Mouse (Mus musculus) bone marrow macrophage, adult 2 months (primary cell): ENCODE data around the gene Ddx39.

Experiments used
- CTCF ChIP-seq: IDR thresholded peaks from 2 replicates; pipeline ENCODE4 v1.5.1; 2012; ENCODE audit warnings: low read depth, mild to moderate bottlenecking, low read length, moderate library complexity
- POLR2A ChIP-seq: IDR thresholded peaks from 2 replicates; pipeline ENCODE4 v1.6.1; 2012; ENCODE audit warnings: mild to moderate bottlenecking, low read depth, low read length, borderline replicate concordance

- TF ChIP-seq CTCF, result no peak
- TF ChIP-seq POLR2A, result no peak
Observed at GRCm38 (mm10) chr8:83764116-83764515, 49.1 kb downstream of the Ddx39 start.
